Mouse (Mus musculus) gastrocnemius, postnatal 36 days (tissue): Measurements from ENCODE around the gene Srxn1. TPM values are rescaled to one million over a fixed set of nuclear protein-coding genes. Genes with fewer than 3 reads are reported as not detected.
A peak's percentile ranks its signal among the peaks of the same experiment; 100 is the strongest.

ENCODE experiments used
- DNase-seq, 2 experiments: peaks; one replicate each; pipeline ENCODE4 v3.0.0; 2022
- intact Hi-C: fragments of 180-260 bp; cut with DNase I; formaldehyde crosslinking; loops from one replicate; pipeline ENCODE4 v1.15.1; 2025
- total RNA-seq, 2 experiments: library from RNA; stranded (reverse); gene quantifications; 2 replicates each; pipeline ENCODE4 v1.2.3; 2021

The Srxn1 gene
- total RNA-seq, 2 experiments from 2014 or later = 21.3 to 21.5 TPM

GRCm38 (mm10) chr2:152086451-152086850 is 18.9 kb upstream of the Srxn1 start:
- no peak for DNase-seq
- intact Hi-C loops = loop anchor here (5.0 to 10.0 kb wide), 2 partner anchors 59 to 152 kb away; no protein-coding TSS in a partner anchor

DNA sequence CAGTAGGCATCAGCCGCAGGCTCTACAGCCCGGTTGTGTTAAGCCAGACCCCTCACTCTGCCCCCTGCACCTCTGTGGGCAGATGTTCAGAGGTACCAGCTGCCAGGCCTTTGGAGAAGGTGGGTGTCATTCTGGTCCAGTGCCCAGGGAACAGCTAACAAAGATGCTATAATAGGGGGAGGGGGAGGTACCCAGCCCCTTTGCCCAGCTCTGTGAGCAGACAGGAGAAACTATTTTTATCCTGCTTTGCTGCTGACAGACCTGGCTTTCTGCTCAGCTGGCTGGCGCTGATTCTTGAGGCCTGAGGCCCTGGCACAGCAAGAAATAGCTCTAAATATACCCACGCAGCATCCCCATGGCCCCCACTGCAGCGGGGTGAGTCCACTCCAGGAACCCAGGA is 18.2 kb upstream of the Srxn1 start:
- intact Hi-C loops = loop anchor here (5.0 to 10.0 kb wide), 2 partner anchors 60 to 152 kb away; no protein-coding TSS in a partner anchor

DNA sequence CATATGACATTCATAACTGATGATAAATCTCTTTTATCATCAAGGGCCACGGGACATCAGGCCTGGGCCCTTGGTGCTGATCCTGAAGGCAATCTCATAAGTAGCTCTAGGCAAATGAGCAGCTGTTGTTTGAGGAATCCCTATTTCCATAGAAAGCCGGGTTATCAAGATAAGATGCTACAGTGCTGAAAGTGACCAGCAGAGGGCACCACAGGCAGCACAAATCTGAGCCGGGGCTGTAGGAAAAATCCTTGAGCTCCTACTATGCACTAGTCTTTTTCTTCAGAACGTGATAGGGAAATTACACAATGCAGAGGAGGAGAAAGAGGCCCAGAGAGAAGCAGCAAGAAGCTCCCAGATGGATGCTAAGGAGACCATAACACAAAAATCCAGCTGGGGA is 16.2 kb upstream of the Srxn1 start:
- intact Hi-C loops = loop anchor here (2.0 to 10.0 kb wide), 3 partner anchors 16 to 154 kb away; partner anchors contain the start of gene Srxn1
- peak in 1 of 2 experiments; percentile 45 for DNase-seq

More for the DNA sequence above, 18.2 kb upstream of the Srxn1 start:
- DNase-seq = peak in 1 of 2 experiments; percentile 23

- intact Hi-C loops = loop anchor here (2.0 to 10.0 kb wide), 3 partner anchors 15 to 155 kb away; partner anchors contain the start of gene Srxn1
- no peak for DNase-seq
Measured at GRCm38 (mm10) chr2:152089581-152089980, 15.7 kb upstream of the Srxn1 start.

- DNase-seq = no peak
- intact Hi-C loops = no loop called here
Measured at GRCm38 (mm10) chr2:152090486-152090885, 14.8 kb upstream of the Srxn1 start.

GRCm38 (mm10) chr2:152091342-152092056 is 13.8 kb upstream of the Srxn1 start:
- intact Hi-C loops = no loop called here
- no peak for DNase-seq

GRCm38 (mm10) chr2:152092927-152093326 is 12.4 kb upstream of the Srxn1 start:
- intact Hi-C loops = no loop called here
- no peak for DNase-seq

GRCm38 (mm10) chr2:152093356-152093792 is 11.9 kb upstream of the Srxn1 start:
- intact Hi-C loops = no loop called here
- DNase-seq = no peak

GRCm38 (mm10) chr2:152094856-152095545 is 10.3 kb upstream of the Srxn1 start:
- no peak for DNase-seq
- intact Hi-C loops = no loop called here

- intact Hi-C loops = no loop called here
- no peak for DNase-seq
Measured at GRCm38 (mm10) chr2:152096922-152097321, 8.4 kb upstream of the Srxn1 start.

DNA sequence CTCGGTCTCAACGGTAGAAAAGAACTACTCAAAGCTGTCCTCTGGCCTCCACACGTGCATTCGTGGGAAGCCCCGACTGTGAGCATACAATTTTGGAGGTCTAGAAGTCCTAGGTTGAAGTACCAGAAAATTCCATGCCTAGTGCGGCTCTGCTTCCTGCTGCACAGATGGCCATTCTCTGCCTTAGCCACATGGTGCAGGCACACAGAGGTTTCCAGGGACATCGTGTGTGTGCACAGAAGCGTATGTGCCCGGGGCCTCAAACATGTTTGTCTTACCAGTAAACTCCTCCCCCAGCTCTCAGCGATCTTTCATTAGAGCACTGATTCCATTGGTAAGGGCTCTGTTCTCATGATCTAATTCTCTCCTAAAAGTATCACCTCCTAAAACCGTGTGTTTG is 7.4 kb upstream of the Srxn1 start:
- intact Hi-C loops = no loop called here
- no peak for DNase-seq

DNA sequence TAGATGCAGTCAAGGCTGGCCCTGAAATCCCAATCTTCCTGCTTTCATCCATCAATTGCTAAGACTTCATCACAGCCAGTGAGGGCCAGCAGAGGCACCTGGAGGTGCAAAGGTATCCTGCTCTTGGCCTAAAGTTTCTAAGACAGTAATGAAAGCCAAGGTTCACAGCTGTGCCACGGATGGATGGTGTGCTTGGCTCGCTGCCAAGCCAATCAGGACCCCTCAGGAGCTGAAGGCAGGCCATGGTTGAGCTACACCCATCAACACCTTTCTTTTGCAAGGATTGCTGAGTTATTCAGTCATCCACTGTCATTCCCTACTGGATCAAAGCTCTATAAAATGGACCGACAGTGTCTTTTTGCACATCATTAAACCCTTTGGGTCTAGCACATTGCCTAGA is 5.8 kb upstream of the Srxn1 start:
- no peak for DNase-seq
- intact Hi-C loops = no loop called here

GRCm38 (mm10) chr2:152101761-152102160 is 3.6 kb upstream of the Srxn1 start:
- no peak for DNase-seq
- intact Hi-C loops = no loop called here

DNA sequence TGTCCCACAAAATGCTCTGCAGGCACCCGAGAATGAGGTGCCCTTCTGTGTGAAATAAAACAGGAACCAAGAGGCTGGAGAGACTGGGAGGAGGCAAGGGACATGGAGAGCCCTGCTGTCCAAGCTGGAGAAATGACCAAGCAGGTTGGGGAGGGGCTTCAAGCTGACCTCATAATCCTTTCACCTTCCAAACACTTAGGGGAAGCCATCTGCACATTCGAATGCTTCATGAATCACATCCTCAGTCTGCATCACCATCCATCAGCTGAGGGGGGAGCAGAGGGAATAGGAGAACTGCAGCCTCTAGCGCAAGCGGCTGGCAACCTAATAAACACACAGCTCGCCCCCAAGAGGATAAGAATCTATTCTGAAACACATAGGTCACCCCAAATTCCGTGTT is 2.9 kb upstream of the Srxn1 start:
- intact Hi-C loops = no loop called here
- DNase-seq = no peak

- intact Hi-C loops = loop anchor here (2.0 kb wide), 1 partner anchor 16 kb away; no protein-coding TSS in a partner anchor
- no peak for DNase-seq
Measured at GRCm38 (mm10) chr2:152104711-152105317, 502 bp upstream of the Srxn1 start.

DNA sequence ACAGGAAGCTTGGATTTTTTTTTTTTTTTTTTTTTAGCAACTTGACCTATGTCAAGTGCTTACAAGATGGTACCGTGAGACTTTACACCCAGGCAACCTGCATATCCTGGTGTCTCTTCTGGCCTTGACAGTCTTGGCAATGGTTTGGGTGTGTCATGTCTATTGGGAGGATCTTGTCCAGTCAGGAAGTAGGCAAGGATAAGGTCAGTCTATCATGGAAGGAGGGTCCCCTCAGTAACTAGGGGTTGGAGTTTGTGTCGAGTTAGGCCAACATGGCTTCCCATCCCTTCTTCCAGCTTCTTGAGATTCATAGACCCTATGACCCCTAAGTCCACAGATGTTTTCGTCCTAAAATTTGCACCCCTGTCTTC is 894 bp downstream of the Srxn1 start:
- no peak for DNase-seq
- intact Hi-C loops = no loop called here

DNA sequence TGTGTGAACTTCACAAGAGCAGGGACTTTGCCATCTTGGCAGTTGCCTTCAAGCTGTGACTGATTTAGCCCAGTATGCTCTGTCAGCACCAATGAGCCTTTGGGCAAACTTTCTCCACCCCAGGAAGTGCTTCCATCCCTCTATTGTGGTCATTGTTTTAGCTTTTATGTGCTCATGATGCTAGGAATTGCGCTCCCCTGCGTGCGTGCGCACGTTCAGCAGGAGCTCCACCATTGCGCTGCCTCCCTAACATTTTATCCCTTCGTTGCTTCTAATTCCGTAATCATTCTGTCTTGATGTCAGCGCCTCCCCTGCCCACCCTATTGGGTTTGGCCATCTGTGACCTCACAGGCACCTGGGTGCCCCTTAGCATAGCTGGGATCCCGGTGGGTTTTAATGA is 1.3 kb downstream of the Srxn1 start:
- intact Hi-C loops = no loop called here
- DNase-seq = no peak

- intact Hi-C loops = no loop called here
- DNase-seq = no peak
Measured at GRCm38 (mm10) chr2:152108702-152109101, 3.4 kb downstream of the Srxn1 start.

GRCm38 (mm10) chr2:152109386-152109785 is 4.1 kb downstream of the Srxn1 start:
- intact Hi-C loops = no loop called here
- DNase-seq = no peak

- DNase-seq = no peak
- intact Hi-C loops = loop anchor here (5.0 kb wide), 1 partner anchor 256 kb away; no protein-coding TSS in a partner anchor
Measured at GRCm38 (mm10) chr2:152111311-152111710, 6.0 kb downstream of the Srxn1 start.

- intact Hi-C loops = loop anchor here (1.0 to 5.0 kb wide), 2 partner anchors 85 to 255 kb away; no protein-coding TSS in a partner anchor
Measured at GRCm38 (mm10) chr2:152111920-152112319, 6.6 kb downstream of the Srxn1 start.

More at GRCm38 (mm10) chr2:152111920-152112319, 6.6 kb downstream of the Srxn1 start:
- peak; percentile 86 to 87 for DNase-seq
